Mouse (Mus musculus): ENCODE results near the gene Cmtm3.

Gene Cmtm3

DNA sequence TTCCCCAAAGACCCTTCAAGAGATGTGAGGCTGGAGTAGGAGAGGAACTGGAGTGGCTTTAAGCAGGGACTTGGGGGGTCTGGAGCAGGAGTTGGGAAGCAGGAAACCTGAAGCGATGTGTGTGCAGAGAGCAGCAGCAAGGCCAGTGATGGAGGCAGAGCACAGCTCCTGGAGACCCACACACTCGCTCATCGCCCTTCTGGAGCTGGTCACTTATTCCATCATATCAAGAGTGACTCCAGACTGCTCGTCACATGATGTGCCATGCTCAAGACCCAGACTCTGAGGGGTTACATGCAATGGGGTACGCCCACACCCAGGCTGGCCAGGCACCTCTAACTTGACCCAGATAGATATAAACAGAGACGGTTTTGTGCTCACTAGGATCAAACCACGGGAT, 41.1 kb downstream of the Cmtm3 start:
- DNase-seq (ENCODE audit: low spot score in 2 of 2): no peak

GRCm38 (mm10) chr8:104380961-104381411, 41.8 kb downstream of the Cmtm3 start:
- DNase-seq (ENCODE audit: low spot score in 2 of 2): no peak

- DNase-seq (ENCODE audit: low spot score in 2 of 2): no peak
Measured at GRCm38 (mm10) chr8:104383296-104383695, 44.1 kb downstream of the Cmtm3 start.

- DNase-seq (ENCODE audit: low spot score in 2 of 2): no peak
Measured at GRCm38 (mm10) chr8:104383977-104384376, 44.8 kb downstream of the Cmtm3 start.

DNA sequence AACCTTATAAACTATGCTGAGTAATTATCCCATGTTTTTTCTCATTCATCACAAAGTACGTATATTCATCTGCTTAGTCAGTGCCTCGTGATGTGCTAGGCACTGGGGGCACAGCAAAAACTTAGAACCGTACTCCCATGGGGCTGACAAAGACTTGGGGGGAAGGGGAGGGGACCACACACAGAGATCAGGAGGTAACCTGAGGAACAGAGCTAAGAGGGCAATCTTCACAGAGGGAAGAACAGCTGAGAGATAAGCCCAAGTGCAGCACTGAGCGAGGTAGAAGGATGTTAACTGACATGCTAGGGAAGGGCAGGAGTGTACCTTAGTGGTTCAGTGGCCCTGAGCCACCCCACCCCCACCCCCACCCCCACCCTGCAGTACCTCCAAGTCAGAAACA, 47.5 kb downstream of the Cmtm3 start:
- DNase-seq (ENCODE audit: low spot score in 2 of 2): no peak

DNA sequence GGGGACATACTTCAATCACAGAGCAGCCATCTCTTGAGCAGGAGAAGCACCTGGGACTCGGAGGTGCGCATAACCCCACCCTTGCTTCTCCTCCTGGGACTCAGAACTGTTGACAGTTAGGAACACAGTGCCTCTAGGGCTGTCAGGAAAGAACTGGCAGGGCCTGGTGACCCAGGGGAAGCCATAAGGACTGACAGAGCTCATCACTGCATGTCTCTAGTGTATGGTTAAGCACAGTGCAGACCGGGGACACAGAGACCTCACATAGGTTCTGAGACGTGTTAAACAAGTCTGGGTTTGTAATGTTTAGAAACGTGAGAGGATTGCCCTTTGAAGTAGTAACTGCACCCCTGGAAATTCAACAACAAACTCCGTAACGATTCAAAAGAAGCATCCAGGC, 48.3 kb downstream of the Cmtm3 start:
- no peak for DNase-seq (ENCODE audit: low spot score in 2 of 2)

DNA sequence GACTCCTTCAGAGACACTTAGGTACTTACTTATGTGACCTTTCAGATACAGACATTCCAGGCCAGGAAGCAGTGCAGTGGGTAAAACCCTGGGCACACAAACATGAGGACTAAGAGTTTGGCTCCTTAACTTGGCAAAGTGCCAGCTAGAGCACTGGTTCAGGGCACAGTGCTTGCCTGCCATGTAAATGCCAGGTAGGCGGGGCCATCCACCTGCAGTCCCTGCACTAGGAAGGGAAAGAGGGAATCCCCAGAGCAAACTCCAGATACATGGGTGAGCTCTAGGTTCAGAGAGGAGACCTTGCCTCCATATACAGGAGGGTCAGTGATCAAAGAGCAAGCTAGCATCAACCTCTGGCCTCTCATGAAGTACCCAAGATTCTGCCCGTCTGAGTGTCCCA, 48.8 kb downstream of the Cmtm3 start:
- no peak for DNase-seq (ENCODE audit: low spot score in 2 of 2)

GRCm38 (mm10) chr8:104390245-104390644, 51.0 kb downstream of the Cmtm3 start:
- DNase-seq (ENCODE audit: low spot score in 2 of 2): no peak

DNA sequence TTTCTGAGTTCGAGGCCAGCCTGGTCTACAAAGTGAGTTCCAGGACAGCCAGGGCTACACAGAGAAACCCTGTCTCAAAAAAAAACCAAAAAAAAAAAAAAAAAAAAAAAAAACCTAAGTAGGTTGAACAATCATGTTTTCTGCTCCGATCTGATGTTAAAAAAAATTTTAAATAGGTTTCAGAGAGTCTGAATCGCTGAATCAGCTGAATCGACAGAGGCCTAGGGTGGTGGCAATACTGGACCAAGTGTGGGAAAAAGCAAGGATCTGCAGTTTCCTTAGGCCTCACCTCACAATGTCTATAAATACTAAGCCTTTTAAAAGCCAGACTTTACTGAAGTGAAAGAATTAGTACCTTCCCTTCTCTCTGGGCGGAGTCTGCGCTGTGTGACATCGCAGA, 53.9 kb downstream of the Cmtm3 start:
- DNase-seq (ENCODE audit: low spot score in 2 of 2): no peak

GRCm38 (mm10) chr8:104393767-104394166, 54.6 kb downstream of the Cmtm3 start:
- no peak for DNase-seq (ENCODE audit: low spot score in 2 of 2)

GRCm38 (mm10) chr8:104394801-104395702, 55.8 kb downstream of the Cmtm3 start:
- DNase-seq (ENCODE audit: low spot score in 2 of 2): peak; percentile 14 to 40

- no peak for DNase-seq (ENCODE audit: low spot score in 2 of 2)
Measured at GRCm38 (mm10) chr8:104395703-104396357, 56.6 kb downstream of the Cmtm3 start, which contains the start of gene Cmtm4. TSS of gene Cmtm4 (minus strand) at chr8:104395807.
